Mouse (Mus musculus) limb, embryonic 14.5 days (tissue): ENCODE measurements around the gene P2ry14. TPM values are rescaled to one million over a fixed set of nuclear protein-coding genes. Genes with fewer than 3 reads are reported as not detected.
"Not testable (repeated sequence)": the region's sequence is repeated elsewhere in the genome, so short reads cannot be mapped to it uniquely, and the experiment has no call there.

Experiments
- ATAC-seq: fragments of 200-750 bp; cut with Nextera tagmentation; 2 replicates; pipeline ENCODE4 v1.8.0; 2017; ENCODE audit warnings: low read depth, moderate number of reproducible peaks, moderate TSS enrichment; ENCODE audit not compliant: low FRiP score
- DNase-seq: peaks from one replicate; pipeline ENCODE4 v3.0.0-alpha.2; 2015; ENCODE audit warnings: low spot score
- H3K27ac ChIP-seq: fragments of 300-500 bp; sonication (generic); replicated peaks from 2 replicates; pipeline ENCODE4 v1.5.1; 2014; ENCODE audit warnings: low read depth, mild to moderate bottlenecking, low read length, moderate library complexity, mixed read lengths
- H3K27me3 ChIP-seq: fragments of 300-500 bp; sonication (generic); 2 replicates; pipeline ENCODE4 v1.6.1; 2014; ENCODE audit warnings: low read length, mixed read lengths; ENCODE audit not compliant: control insufficient read depth, insufficient read depth
- H3K36me3 ChIP-seq: fragments of 300-500 bp; sonication (generic); 2 replicates; pipeline ENCODE4 v1.6.1; 2014; ENCODE audit warnings: mild to moderate bottlenecking, low read length, moderate library complexity, mixed read lengths; ENCODE audit not compliant: control insufficient read depth, insufficient read depth
- H3K4me1 ChIP-seq: fragments of 300-500 bp; sonication (generic); 2 replicates; pipeline ENCODE4 v1.6.1; 2014; ENCODE audit warnings: antibody characterized with exemption, low read length, mixed read lengths; ENCODE audit not compliant: control insufficient read depth, insufficient read depth
- H3K4me2 ChIP-seq: fragments of 300-500 bp; sonication (generic); replicated peaks from 2 replicates; pipeline ENCODE4 v1.6.1; 2014; ENCODE audit warnings: low read depth, mild to moderate bottlenecking, low read length, moderate library complexity; ENCODE audit not compliant: severe bottlenecking
- H3K4me3 ChIP-seq: fragments of 300-500 bp; sonication (generic); replicated peaks from 2 replicates; pipeline ENCODE4 v1.5.1; 2014; ENCODE audit warnings: low read length
- H3K9ac ChIP-seq: fragments of 300-500 bp; sonication (generic); 2 replicates; pipeline ENCODE4 v1.6.1; 2014; ENCODE audit warnings: mild to moderate bottlenecking, low read depth, low read length, moderate library complexity; ENCODE audit not compliant: severe bottlenecking
- H3K9me3 ChIP-seq: fragments of 300-500 bp; sonication (generic); 2 replicates; pipeline ENCODE4 v1.6.1; 2016; ENCODE audit warnings: low read length; ENCODE audit not compliant: control insufficient read depth
- POLR2A ChIP-seq: fragments of 200-500 bp; IDR thresholded peaks from 2 replicates; pipeline ENCODE4 v1.8.0; 2012; ENCODE audit warnings: inconsistent platforms, mild to moderate bottlenecking, moderate library complexity, borderline replicate concordance; ENCODE audit not compliant: insufficient read depth, insufficient read length; ENCODE audit errors: extremely low read depth
- WGBS: fragments of 180-500 bp; shearing (Covaris S2); extraction: QIAGEN DNeasy Blood & Tissue Kit; methylation state at CpG from one replicate; pipeline ENCODE4 v1.1.7; 2014; 5-methylcytosine and 5-hydroxymethylcytosine counted together
- polyA plus RNA-seq, 2 experiments: library from polyadenylated mRNA; depleted of rRNA in 1 of 2; stranded (reverse) in 1 of 2; unstranded in 1 of 2; fragments of >200 nt; fragmentation: Nextera tagmentation in 1 of 2; extraction: Ambion mirVana in 1 of 2; gene quantifications; 2 replicates each; pipeline versions ENCODE4 v1.2.1 to v1.2.3; 2012 to 2014

The P2ry14 gene
- polyA plus RNA-seq, 2 experiments = 0.36 to 1.8 TPM

GRCm38 (mm10) chr3:59077278-59077677, 76.1 kb downstream of the P2ry14 start:
- Histone ChIP-seq H3K36me3 (no peaks in the 10 kb centered on the region), H3K9me3 (no peaks in the 10 kb centered on the region), H3K4me3 (no peak overlapping the region), H3K27ac (no peak overlapping the region), H3K4me2 (no peak overlapping the region), H3K27me3 (no peaks in the 10 kb centered on the region), H3K9ac (no peak overlapping the region), H3K4me1 (0 out of 2 replicates have a peak, but pooled peaks cover 8% of the 10 kb centered on the region)
- 52% methylated on average over 4 of the region's 4 CpGs for WGBS
- ATAC-seq (no peak), DNase-seq (no peak)
- no peak for TF ChIP-seq POLR2A

- not testable (repeated sequence) for H3K4me2 ChIP-seq, ATAC-seq, H3K27ac ChIP-seq, H3K4me3 ChIP-seq, DNase-seq, H3K9me3 ChIP-seq, H3K9ac ChIP-seq, H3K27me3 ChIP-seq, H3K36me3 ChIP-seq
- H3K4me1 ChIP-seq = peaks cover 16% of the 10 kb centered on the region
- 86% methylated on average over 1 of the region's 1 CpGs for WGBS
These were observed 84.3 kb downstream of the P2ry14 start for GRCm38 (mm10) chr3:59069071-59069470.

- peak; percentile 52 for DNase-seq
- no peak for TF ChIP-seq POLR2A
- H3K27me3 ChIP-seq = no peaks in the 10 kb centered on the region
- H3K4me1 ChIP-seq = peaks cover 16% of the 10 kb centered on the region
- H3K4me3 ChIP-seq = no peak overlapping the region
- no peaks in the 10 kb centered on the region for H3K36me3 ChIP-seq
- H3K27ac ChIP-seq = peak overlapping the region; percentile 48; the same call in 1 of the 2 replicates
- ATAC-seq = peak; percentile 73; the same call in 1 of the 2 replicates
- H3K9me3 ChIP-seq = no peaks in the 10 kb centered on the region
- WGBS = 35% methylated on average over 8 of the region's 8 CpGs
- no peak overlapping the region for H3K4me2 ChIP-seq
- peak overlapping the region; percentile 7; the same call in 1 of the 2 replicates for H3K9ac ChIP-seq
These were observed 86.7 kb downstream of the P2ry14 start for GRCm38 (mm10) chr3:59066558-59067294.

GRCm38 (mm10) chr3:59065937-59066336, 87.5 kb downstream of the P2ry14 start:
- ATAC-seq (no peak), DNase-seq (no peak)
- H3K4me2 ChIP-seq = no peak overlapping the region
- no peaks in the 10 kb centered on the region for H3K9me3 ChIP-seq
- 74% methylated on average over 3 of the region's 3 CpGs for WGBS
- no peaks in the 10 kb centered on the region for H3K27me3 ChIP-seq
- no peak overlapping the region for H3K4me3 ChIP-seq
- no peak overlapping the region for H3K9ac ChIP-seq
- H3K36me3 ChIP-seq = no peaks in the 10 kb centered on the region
- no peak for TF ChIP-seq POLR2A
- H3K27ac ChIP-seq = no peak overlapping the region
- peaks cover 16% of the 10 kb centered on the region for H3K4me1 ChIP-seq

Other genes with a start within 250 kb of the P2ry14 start
- gene Med12l, start 147.8 kb downstream of the P2ry14 start, polyA plus RNA-seq (2012; rRNA removed) = 4.5 and 4.9 TPM in 2 replicates
- 2.3 and 2.4 TPM in 2 replicates for gene Med12l, start 147.8 kb downstream of the P2ry14 start, polyA plus RNA-seq (2014; fragmentation: Nextera tagmentation; extraction: Ambion mirVana)
- gene Gpr171, start 51.8 kb downstream of the P2ry14 start, polyA plus RNA-seq (2012; rRNA removed) = 0.13 and 0.19 TPM in 2 replicates
- gene Gpr171, start 51.8 kb downstream of the P2ry14 start, polyA plus RNA-seq (2014; fragmentation: Nextera tagmentation; extraction: Ambion mirVana) = 0.75 and 1.5 TPM in 2 replicates
- 5.7 and 6.3 TPM in 2 replicates for gene Gpr87, start 41.5 kb upstream of the P2ry14 start, polyA plus RNA-seq (2012; rRNA removed)
- gene Gpr87, start 41.5 kb upstream of the P2ry14 start, polyA plus RNA-seq (2014; fragmentation: Nextera tagmentation; extraction: Ambion mirVana) = 14.8 and 20.4 TPM in 2 replicates
- gene P2ry13, start 57.3 kb upstream of the P2ry14 start, polyA plus RNA-seq (2012; rRNA removed) = 1.3 and 1.4 TPM in 2 replicates
- 1.6 and 1.9 TPM in 2 replicates for gene P2ry13, start 57.3 kb upstream of the P2ry14 start, polyA plus RNA-seq (2014; fragmentation: Nextera tagmentation; extraction: Ambion mirVana)
- 2.0 and 2.5 TPM in 2 replicates for gene P2ry12, start 109.3 kb upstream of the P2ry14 start, polyA plus RNA-seq (2012; rRNA removed)
- gene P2ry12, start 109.3 kb upstream of the P2ry14 start, polyA plus RNA-seq (2014; fragmentation: Nextera tagmentation; extraction: Ambion mirVana) = 3.3 TPM in 2 replicates
- 18.5 and 20.5 TPM in 2 replicates for gene Igsf10, start 190.8 kb upstream of the P2ry14 start, polyA plus RNA-seq (2012; rRNA removed)
- 19.1 and 21.2 TPM in 2 replicates for gene Igsf10, start 190.8 kb upstream of the P2ry14 start, polyA plus RNA-seq (2014; fragmentation: Nextera tagmentation; extraction: Ambion mirVana)